Mouse (Mus musculus): ENCODE results near the gene Slit3.

DNA sequence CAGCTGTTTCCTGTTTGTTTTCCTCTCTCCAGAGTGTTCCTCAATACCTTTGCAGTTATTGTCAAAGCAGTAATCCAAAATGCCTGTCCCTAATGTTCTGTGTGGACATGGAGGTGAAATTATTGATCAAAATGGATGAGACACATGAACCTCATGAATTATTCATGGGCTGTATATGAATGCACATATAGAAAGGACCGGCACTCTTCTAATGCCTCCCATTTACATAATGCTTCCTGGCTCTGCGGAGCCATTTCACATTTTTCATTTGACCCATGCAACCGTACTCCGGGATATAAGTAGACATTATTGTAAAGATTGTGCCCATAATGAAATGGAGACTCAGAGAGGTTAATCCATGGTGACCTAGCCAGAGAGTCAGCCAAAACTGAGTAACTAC lies 333.8 kb downstream of the Slit3 start:
- no peak for TF ChIP-seq GATA1 (IDR thresholded peaks at IDR 0.05; ENCODE audit: low read length)
- TF ChIP-seq TAL1 (IDR thresholded peaks at IDR 0.05; ENCODE audit: low read length) = no peak
